Mouse (Mus musculus) embryonic facial prominence, embryonic 15.5 days (tissue): ENCODE data around the gene Elf3. TPM values are rescaled to one million over a fixed set of nuclear protein-coding genes. Genes with fewer than 3 reads are reported as not detected.
"Not testable (repeated sequence)": the region's sequence is repeated elsewhere in the genome, so short reads cannot be mapped to it uniquely, and the experiment has no call there.

Experiments
- ATAC-seq: fragments of 200-750 bp; cut with Nextera tagmentation; 2 replicates; pipeline ENCODE4 v1.8.0; 2017; ENCODE audit warnings: low read depth, moderate TSS enrichment; ENCODE audit not compliant: insufficient number of reproducible peaks, low FRiP score, low TSS enrichment
- H3K27ac ChIP-seq: fragments of 300-500 bp; sonication (generic); replicated peaks from 2 replicates; pipeline ENCODE4 v1.5.1; 2015; ENCODE audit warnings: mild to moderate bottlenecking, inconsistent platforms
- H3K27me3 ChIP-seq: fragments of 300-500 bp; sonication (generic); 2 replicates; pipeline ENCODE4 v1.6.1; 2015; ENCODE audit warnings: inconsistent platforms
- H3K36me3 ChIP-seq: fragments of 300-500 bp; sonication (generic); 2 replicates; pipeline ENCODE4 v1.6.1; 2015; ENCODE audit warnings: mild to moderate bottlenecking, inconsistent platforms
- H3K4me1 ChIP-seq: fragments of 300-500 bp; sonication (generic); 2 replicates; pipeline ENCODE4 v1.6.1; 2015; ENCODE audit warnings: inconsistent platforms
- H3K4me2 ChIP-seq: fragments of 300-500 bp; sonication (generic); replicated peaks from 2 replicates; pipeline ENCODE4 v1.6.1; 2015; ENCODE audit warnings: mild to moderate bottlenecking, inconsistent platforms
- H3K4me3 ChIP-seq: fragments of 300-500 bp; sonication (generic); replicated peaks from 2 replicates; pipeline ENCODE4 v1.5.1; 2015; ENCODE audit warnings: mild to moderate bottlenecking, inconsistent platforms
- H3K9ac ChIP-seq: fragments of 300-500 bp; sonication (generic); 2 replicates; pipeline ENCODE4 v1.6.1; 2015; ENCODE audit warnings: inconsistent platforms
- H3K9me3 ChIP-seq: fragments of 300-500 bp; sonication (generic); replicated peaks from 2 replicates; pipeline ENCODE4 v1.6.1; 2016; ENCODE audit warnings: inconsistent platforms
- WGBS: fragments of 180-500 bp; shearing (Covaris S2); methylation state at CpG from one replicate; pipeline ENCODE4 v1.1.7; 2015; 5-methylcytosine and 5-hydroxymethylcytosine counted together
- polyA plus RNA-seq: library from polyadenylated mRNA; unstranded; fragments of >200 nt; fragmentation: Nextera tagmentation; extraction: Ambion mirVana; gene quantifications from 2 replicates; pipeline ENCODE4 v1.2.1, GENCODE M21; 2015

The Elf3 gene
- polyA plus RNA-seq, 1 experiment from 2014 or later = 30.2 TPM

DNA sequence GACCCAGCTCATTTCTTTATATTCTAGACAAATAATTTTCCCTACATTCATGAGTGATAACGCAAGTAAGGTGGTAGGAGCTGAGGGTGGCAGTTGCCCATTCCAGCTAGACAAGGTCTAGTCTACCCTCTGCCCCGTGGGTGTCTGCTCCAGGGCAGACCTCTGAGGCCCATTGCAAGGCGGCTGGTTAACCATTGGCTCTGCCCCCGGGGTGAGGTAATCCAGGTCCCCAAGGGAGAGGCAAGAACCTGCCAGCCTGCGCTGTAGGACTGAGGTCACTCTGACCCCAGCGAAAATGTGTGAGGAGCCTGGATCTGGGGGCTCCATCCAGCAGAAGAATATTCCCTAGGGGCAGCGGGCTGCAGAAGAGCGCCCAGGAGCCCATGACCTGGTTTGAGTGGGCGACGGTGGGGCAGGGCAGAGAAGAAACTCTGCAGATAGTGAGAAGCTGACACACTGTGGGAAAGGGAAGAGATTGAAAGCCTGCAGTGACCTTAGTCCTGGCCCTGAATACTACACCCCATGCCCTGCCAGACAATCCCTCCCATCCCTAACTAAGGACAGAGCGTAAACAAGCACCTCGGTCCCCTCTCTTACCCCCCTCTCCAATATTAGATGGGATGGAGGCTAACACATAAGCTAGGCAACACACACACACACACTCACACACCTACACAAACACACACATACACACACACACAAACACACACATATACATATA is 21.1 kb downstream of the Elf3 start:
- Histone ChIP-seq H3K27ac (no peak overlapping the region), H3K4me2 (no peak overlapping the region), H3K27me3 (no peaks in the 10 kb centered on the region), H3K36me3 (no peaks in the 10 kb centered on the region), H3K9me3 (no peaks in the 10 kb centered on the region), H3K4me1 (no peaks in the 10 kb centered on the region), H3K9ac (no peak overlapping the region), H3K4me3 (no peak overlapping the region)
- ATAC-seq = no peak
- 68% methylated on average over 12 of the region's 12 CpGs for WGBS

DNA sequence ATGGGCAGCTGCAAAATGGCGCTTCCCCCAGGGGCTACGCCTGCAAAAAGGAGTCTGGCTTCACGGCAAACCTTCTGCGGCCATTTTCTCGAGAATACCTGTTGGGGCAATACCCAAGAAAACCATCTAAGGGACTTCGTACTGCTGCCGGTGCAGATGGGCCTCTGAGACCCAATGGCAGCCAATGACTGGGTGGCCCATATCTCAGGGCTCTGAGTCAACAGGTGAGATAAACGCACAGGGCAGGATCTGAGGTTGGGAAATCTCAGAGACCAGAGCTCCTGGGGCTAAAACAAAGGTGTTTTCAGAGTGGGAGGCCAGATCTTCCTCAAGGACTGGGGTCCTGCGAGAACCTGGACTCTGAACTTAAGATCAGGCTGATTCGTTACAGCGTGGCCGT is 23.6 kb downstream of the Elf3 start:
- no peaks in the 10 kb centered on the region for H3K27me3 ChIP-seq
- no peak overlapping the region for H3K4me2 ChIP-seq
- H3K27ac ChIP-seq = no peak overlapping the region
- H3K4me3 ChIP-seq = no peak overlapping the region
- H3K36me3 ChIP-seq = no peaks in the 10 kb centered on the region
- 84% methylated on average over 12 of the region's 12 CpGs for WGBS
- ATAC-seq = no peak
- H3K9ac ChIP-seq = no peak overlapping the region
- H3K9me3 ChIP-seq = no peaks in the 10 kb centered on the region
- no peaks in the 10 kb centered on the region for H3K4me1 ChIP-seq

DNA sequence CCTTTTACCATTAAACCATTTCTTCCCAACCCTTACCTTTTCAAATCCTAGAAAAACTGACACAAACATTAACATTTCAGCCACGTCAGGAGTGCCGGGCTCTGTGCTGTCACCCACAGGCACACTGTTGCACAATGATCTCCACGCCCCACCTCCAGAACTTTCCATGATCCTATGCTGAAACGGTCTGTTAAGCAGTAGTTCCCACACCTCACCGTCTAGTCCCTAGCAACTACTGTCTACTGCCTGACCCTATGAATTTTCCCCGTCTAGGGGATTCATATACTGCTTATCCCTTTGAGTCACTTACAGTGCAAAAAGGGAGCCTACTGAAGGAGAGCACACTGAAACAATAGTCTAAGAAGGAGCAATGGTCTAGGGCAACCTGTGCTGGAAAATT is 24.4 kb downstream of the Elf3 start:
- H3K4me2 ChIP-seq = no peak overlapping the region
- no peaks in the 10 kb centered on the region for H3K4me1 ChIP-seq
- no peak overlapping the region for H3K9ac ChIP-seq
- ATAC-seq = no peak
- no peak overlapping the region for H3K27ac ChIP-seq
- no peak overlapping the region for H3K4me3 ChIP-seq
- H3K27me3 ChIP-seq = no peaks in the 10 kb centered on the region
- 80% methylated on average over 6 of the region's 6 CpGs for WGBS
- H3K36me3 ChIP-seq = no peaks in the 10 kb centered on the region
- no peaks in the 10 kb centered on the region for H3K9me3 ChIP-seq

DNA sequence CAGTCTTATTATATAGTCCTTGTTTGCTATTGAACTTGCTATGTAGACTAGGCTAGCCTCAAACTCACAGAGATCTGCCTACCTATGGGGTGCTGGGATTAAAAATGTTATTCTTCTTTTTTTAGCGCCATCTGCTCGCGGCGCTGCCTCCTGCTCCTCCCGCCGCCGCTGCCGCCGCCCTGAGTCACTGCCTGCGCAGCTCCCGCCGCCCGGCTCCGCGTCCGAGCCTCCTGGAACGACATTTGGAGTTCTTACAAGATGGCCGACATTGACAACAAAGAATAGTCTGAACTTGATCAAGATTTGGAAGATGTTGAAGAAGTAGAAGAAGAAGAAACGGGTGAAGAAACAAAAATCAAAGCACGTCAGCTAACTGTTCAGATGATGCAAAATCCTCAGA is 26.5 kb downstream of the Elf3 start:
- H3K4me2 ChIP-seq, H3K27ac ChIP-seq, H3K27me3 ChIP-seq, H3K4me3 ChIP-seq, H3K36me3 ChIP-seq, H3K9ac ChIP-seq, H3K9me3 ChIP-seq, H3K4me1 ChIP-seq, ATAC-seq: not testable (repeated sequence)
- WGBS = 78% methylated on average over 20 of the region's 20 CpGs

DNA sequence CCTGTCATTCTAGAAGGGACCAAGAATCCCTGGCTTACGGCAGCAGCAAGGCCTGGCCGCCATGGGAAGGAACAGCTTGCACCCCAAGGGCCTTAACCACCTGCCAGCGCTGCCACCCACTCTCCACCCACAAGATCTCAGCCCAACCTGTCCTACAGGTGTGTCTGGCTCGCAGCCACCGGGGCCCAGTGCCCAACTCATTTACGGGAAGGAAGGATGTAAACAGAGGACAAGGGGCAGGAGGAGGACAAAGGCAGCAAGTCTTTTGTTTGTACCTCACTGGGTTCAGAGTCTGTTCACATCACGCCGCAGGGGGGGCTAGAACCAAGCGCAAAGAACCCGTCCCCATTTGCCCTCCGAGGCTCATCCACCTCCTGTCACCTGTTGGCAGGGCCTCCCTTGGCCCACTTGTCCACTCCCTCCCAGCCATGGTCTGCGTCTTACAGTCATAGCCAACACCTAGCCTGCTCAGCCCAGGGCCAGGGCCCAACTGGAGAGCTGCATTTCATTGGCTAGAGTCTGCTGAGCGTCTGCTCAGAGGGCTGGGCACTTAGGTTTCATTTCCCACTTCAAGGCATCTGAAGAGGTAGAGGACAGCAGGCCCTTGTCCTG is 30.9 kb downstream of the Elf3 start:
- H3K36me3 ChIP-seq = no peaks in the 10 kb centered on the region
- WGBS = 68% methylated on average over 13 of the region's 13 CpGs
- H3K27ac ChIP-seq = no peak overlapping the region
- no peak overlapping the region for H3K4me2 ChIP-seq
- no peak overlapping the region for H3K4me3 ChIP-seq
- H3K27me3 ChIP-seq = no peaks in the 10 kb centered on the region
- peak; percentile 58; the same call in 1 of the 2 replicates for ATAC-seq
- no peak overlapping the region for H3K9ac ChIP-seq
- 0 out of 2 replicates have a peak, but pooled peaks cover 7% of the 10 kb centered on the region for H3K4me1 ChIP-seq
- H3K9me3 ChIP-seq = no peaks in the 10 kb centered on the region

DNA sequence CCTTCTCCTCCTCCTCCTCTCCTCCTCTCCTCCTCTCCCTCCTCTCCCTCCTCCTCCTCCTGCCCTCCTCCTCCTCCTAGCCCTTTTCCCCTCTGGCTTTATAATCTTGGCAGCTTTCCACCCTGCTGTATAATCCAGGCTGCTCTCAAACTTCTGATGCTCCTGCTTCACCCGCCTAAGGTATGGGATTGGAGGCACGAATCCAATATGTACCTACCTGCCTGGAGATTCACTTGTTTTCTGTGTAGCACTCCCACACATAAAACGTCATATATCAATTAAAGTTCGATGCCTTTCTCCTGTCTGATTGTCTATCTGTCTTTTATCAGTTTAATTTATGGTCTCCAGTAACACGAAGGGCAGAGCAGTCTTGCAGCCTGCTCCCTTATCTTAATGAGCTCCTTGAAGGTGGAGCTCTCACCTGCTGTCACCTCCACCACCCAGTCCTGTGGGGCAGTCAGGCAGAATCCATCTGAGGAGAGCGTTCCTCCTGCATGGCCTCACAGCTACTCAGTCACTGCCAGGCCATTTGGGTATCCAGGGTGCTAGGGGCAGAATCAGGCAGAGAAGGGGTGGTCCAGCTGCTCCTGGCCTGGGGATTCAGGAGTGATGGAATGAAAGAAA is 33.3 kb downstream of the Elf3 start:
- no peak overlapping the region for H3K4me2 ChIP-seq
- H3K27ac ChIP-seq = no peak overlapping the region
- no peak overlapping the region for H3K9ac ChIP-seq
- no peaks in the 10 kb centered on the region for H3K9me3 ChIP-seq
- 0 out of 2 replicates have a peak, but pooled peaks cover 7% of the 10 kb centered on the region for H3K4me1 ChIP-seq
- H3K36me3 ChIP-seq = no peaks in the 10 kb centered on the region
- H3K27me3 ChIP-seq = no peaks in the 10 kb centered on the region
- H3K4me3 ChIP-seq = no peak overlapping the region
- ATAC-seq = no peak
- WGBS = 45% methylated on average over 6 of the region's 6 CpGs

DNA sequence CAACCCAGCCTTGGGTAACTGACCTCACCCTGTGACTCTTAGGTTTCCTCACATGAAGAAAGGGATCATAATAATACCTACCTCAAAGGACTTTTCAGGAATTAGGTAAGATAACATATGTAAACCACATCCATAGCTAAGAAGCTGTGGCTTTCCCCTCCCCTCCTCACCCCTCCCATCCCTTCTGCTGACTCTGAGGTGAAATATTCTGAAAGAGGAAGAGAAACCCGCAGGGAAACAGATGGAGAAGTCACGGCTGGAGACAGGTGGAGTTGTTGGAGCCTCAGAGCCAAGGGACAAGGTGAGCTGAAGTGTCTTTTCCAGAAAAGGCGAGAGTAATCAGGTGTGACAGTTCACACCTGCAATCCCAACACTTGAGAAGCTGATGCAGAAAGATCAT is 34.2 kb downstream of the Elf3 start:
- no peak for ATAC-seq
- H3K9ac ChIP-seq = no peak overlapping the region
- no peak overlapping the region for H3K4me3 ChIP-seq
- H3K27ac ChIP-seq = no peak overlapping the region
- 0 out of 2 replicates have a peak, but pooled peaks cover 7% of the 10 kb centered on the region for H3K4me1 ChIP-seq
- WGBS = 72% methylated on average over 3 of the region's 3 CpGs
- H3K4me2 ChIP-seq = no peak overlapping the region
- H3K36me3 ChIP-seq = no peaks in the 10 kb centered on the region
- no peaks in the 10 kb centered on the region for H3K9me3 ChIP-seq
- H3K27me3 ChIP-seq = no peaks in the 10 kb centered on the region

DNA sequence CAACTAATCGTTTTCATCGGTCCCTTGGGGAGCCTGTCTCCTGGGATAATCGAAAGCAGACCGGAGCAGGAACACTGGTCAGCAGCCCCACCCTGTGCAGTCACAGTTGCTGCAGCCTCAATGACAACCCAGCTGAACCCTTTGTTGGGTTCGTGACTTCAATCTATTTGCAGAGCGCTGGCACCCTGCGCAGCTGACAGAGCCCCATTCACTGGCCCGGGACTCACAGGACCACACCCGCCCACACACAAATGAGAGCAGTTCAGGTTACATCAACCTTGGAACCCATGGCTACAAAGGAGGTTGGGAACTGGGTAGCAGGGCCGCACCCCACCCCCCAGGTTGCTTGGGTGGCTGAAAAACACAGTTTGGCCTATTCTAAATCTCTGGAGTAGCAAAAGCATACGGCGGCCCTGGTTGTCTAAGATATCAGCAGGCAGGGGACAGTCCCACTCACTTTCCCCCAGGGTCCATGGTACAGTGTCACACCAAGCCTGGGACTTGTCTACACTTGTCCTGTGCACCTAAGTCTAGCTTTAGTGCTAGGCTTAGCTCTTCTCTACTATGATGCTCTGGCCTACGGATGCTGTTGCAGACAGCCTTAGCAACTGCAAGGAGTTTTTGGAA is 40.6 kb downstream of the Elf3 start:
- Histone ChIP-seq H3K9me3 (no peaks in the 10 kb centered on the region), H3K36me3 (no peaks in the 10 kb centered on the region), H3K4me1 (no peaks in the 10 kb centered on the region), H3K27ac (no peak overlapping the region), H3K4me3 (no peak overlapping the region), H3K27me3 (no peaks in the 10 kb centered on the region), H3K9ac (no peak overlapping the region), H3K4me2 (no peak overlapping the region)
- ATAC-seq = peak; percentile 34; the same call in 1 of the 2 replicates
- WGBS = 40% methylated on average over 13 of the region's 13 CpGs

DNA sequence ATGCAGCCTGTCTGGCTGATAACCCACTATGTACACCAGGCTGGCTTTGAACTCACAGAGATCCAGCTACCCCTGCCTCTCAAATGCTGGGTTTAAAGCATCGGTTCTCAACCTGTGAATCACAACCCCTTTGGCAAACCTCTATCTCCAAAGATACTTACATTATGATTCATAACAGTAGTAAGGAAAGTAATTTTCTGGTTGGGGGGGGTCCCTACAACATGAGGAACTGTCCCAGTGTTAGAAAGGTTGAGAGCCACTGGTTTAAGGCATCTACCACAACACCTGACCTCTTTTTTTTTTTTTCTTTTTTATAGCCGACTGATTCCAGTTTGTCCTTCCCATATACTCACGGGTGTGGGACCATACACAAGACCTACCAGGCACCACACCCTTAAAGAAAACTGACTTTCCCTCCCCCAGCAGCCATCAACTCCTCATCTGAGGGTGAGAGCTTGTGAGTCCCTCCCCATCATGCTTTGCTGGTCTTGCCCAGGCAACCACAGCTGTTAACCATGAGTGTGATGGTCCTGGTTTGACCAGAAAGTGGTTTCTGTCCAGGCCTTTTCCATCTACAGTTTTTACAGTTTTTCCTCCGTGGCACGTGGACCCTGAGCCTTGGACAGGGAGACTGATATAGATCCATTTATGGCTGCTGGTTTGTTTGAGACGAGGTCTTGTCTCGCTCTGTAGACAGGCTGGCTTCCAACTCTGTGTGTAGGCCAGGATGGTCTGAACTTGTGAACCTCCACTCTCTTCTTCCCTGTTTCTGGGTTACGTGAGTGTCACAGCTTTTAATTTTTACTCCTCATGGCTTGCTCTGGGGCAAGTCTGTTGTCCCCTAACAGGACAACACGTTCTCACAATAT is 44.4 kb downstream of the Elf3 start:
- H3K36me3 ChIP-seq = no peaks in the 10 kb centered on the region
- no peak overlapping the region for H3K9ac ChIP-seq
- no peaks in the 10 kb centered on the region for H3K4me1 ChIP-seq
- H3K27me3 ChIP-seq = no peaks in the 10 kb centered on the region
- 84% methylated on average over 9 of the region's 9 CpGs for WGBS
- H3K9me3 ChIP-seq = no peaks in the 10 kb centered on the region
- H3K4me3 ChIP-seq = no peak overlapping the region
- no peak overlapping the region for H3K4me2 ChIP-seq
- no peak overlapping the region for H3K27ac ChIP-seq
- ATAC-seq = no peak

DNA sequence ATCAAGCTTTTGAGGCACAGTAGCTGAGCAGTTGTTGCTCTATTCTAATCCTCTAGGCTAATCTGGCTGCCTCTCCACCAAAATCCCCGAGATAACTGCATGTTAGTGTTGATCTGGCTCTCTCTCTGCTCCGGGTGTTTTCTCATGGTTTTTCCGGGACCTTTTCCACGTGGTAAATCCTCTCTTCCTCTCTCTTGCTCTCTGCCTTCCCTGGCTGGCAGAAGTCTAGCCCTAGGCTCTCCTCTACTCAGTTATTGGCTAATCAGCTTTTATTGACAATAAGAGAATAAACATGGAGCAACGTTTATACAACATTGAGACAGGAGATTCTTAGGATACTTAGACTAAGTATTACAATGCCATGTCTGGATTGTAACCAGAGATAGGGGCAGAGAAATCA is 47.9 kb downstream of the Elf3 start:
- ATAC-seq = no peak
- Histone ChIP-seq H3K4me2 (no peak overlapping the region), H3K4me1 (no peaks in the 10 kb centered on the region), H3K36me3 (no peaks in the 10 kb centered on the region), H3K27me3 (no peaks in the 10 kb centered on the region), H3K27ac (no peak overlapping the region), H3K4me3 (no peak overlapping the region), H3K9me3 (no peaks in the 10 kb centered on the region), H3K9ac (no peak overlapping the region)
- 42% methylated on average over 5 of the region's 5 CpGs for WGBS

DNA sequence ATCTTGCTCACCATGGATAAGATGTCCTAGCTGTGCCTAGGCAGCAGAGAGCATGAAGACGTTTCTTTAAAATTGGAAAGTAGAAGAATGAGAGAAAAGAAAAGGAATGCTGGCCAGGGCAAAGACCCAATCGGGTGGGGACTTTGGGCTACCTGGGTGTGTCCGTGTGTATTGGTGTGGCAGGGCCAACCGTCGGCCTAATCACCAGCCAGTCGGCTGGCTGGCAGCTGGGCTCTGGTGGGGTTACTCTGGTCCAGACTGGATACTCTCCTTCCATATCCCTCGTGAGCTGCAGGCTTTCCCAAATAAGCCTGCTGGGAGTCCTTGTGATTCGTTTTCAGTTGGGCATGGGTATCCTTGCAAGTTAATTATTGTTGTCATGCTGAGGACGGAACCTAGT is 49.7 kb downstream of the Elf3 start:
- no peaks in the 10 kb centered on the region for H3K27me3 ChIP-seq
- WGBS = 70% methylated on average over 9 of the region's 9 CpGs
- no peak overlapping the region for H3K9ac ChIP-seq
- ATAC-seq = no peak
- no peak overlapping the region for H3K27ac ChIP-seq
- no peaks in the 10 kb centered on the region for H3K9me3 ChIP-seq
- no peaks in the 10 kb centered on the region for H3K4me1 ChIP-seq
- no peak overlapping the region for H3K4me2 ChIP-seq
- H3K4me3 ChIP-seq = no peak overlapping the region
- H3K36me3 ChIP-seq = no peaks in the 10 kb centered on the region
